Mouse (Mus musculus): Measurements from ENCODE around the gene Zbtb37.

Gene Zbtb37

GRCm38 (mm10) chr1:161034435-161035280, at the start of gene Zbtb37:
Gene Zbtb37, minus strand, starts transcription at chr1:161034849.
- DNase-seq = peak; percentile 99

GRCm38 (mm10) chr1:161077243-161077642, 42.6 kb upstream of the Zbtb37 start:
- no peak for DNase-seq

GRCm38 (mm10) chr1:161076238-161076637, 41.6 kb upstream of the Zbtb37 start:
- no peak for DNase-seq

GRCm38 (mm10) chr1:161071272-161071620, 36.6 kb upstream of the Zbtb37 start:
- no peak for DNase-seq

- peak; percentile 97 for DNase-seq
These were observed 36.0 kb upstream of the Zbtb37 start, which contains the start of the genes Dars2 and Cenpl for GRCm38 (mm10) chr1:161070352-161071271. Gene Dars2, minus strand, starts transcription at chr1:161070658. Gene Cenpl, plus strand, starts transcription at chr1:161070713.

- DNase-seq = no peak
These were observed 28.7 kb upstream of the Zbtb37 start for GRCm38 (mm10) chr1:161063351-161063750.

GRCm38 (mm10) chr1:161057164-161057563, 22.5 kb upstream of the Zbtb37 start:
- DNase-seq = no peak

GRCm38 (mm10) chr1:161046972-161047371, 12.3 kb upstream of the Zbtb37 start:
- no peak for DNase-seq

- no peak for DNase-seq
These were observed 6.8 kb upstream of the Zbtb37 start for GRCm38 (mm10) chr1:161041261-161042020.

GRCm38 (mm10) chr1:161040855-161041254, 6.2 kb upstream of the Zbtb37 start:
- no peak for DNase-seq

GRCm38 (mm10) chr1:161040426-161040770, 5.7 kb upstream of the Zbtb37 start:
- DNase-seq = no peak

GRCm38 (mm10) chr1:161039741-161040425, 5.2 kb upstream of the Zbtb37 start:
- no peak for DNase-seq

- DNase-seq = no peak
These were observed 4.5 kb upstream of the Zbtb37 start for GRCm38 (mm10) chr1:161038968-161039721.

- DNase-seq = no peak
These were observed 3.4 kb upstream of the Zbtb37 start for GRCm38 (mm10) chr1:161038004-161038403.

- no peak for DNase-seq
These were observed 3.0 kb upstream of the Zbtb37 start for GRCm38 (mm10) chr1:161037599-161037998.

- no peak for DNase-seq
These were observed 2.4 kb upstream of the Zbtb37 start for GRCm38 (mm10) chr1:161037026-161037425.

GRCm38 (mm10) chr1:161036411-161036841, 1.8 kb upstream of the Zbtb37 start:
- DNase-seq = no peak

GRCm38 (mm10) chr1:161035786-161036404, 1.2 kb upstream of the Zbtb37 start:
- no peak for DNase-seq

GRCm38 (mm10) chr1:161035281-161035785, 684 bp upstream of the Zbtb37 start:
- DNase-seq = peak in 1 of 2 experiments; percentile 16

- no peak for DNase-seq
These were observed 704 bp downstream of the Zbtb37 start for GRCm38 (mm10) chr1:161033856-161034434.

Data from lung, postnatal 4 days (tissue).